Mouse (Mus musculus): Measurements from ENCODE around the gene Gorab. TPM values are rescaled to one million over a fixed set of nuclear protein-coding genes. Genes with fewer than 3 reads are reported as not detected.

Gene Gorab
- polyA plus RNA-seq, 1 experiment from 2014 or later: 21.6 TPM

GRCm38 (mm10) chr1:163355626-163356156, 47.8 kb downstream of the Gorab start:
- no peak for ATAC-seq (ENCODE audit: borderline replicate concordance, extremely low read depth, low FRiP score, low TSS enrichment)
- H3K36me3 ChIP-seq: no peaks in the 10 kb centered on the region
- no peak overlapping the region for H3K4me3 ChIP-seq
- no peaks in the 10 kb centered on the region for H3K27me3 ChIP-seq
- no peak overlapping the region for H3K4me2 ChIP-seq
- H3K27ac ChIP-seq: no peak overlapping the region
- H3K4me1 ChIP-seq: peaks cover 8% of the 10 kb centered on the region; the same call in 1 of the 2 replicates
- H3K9ac ChIP-seq: no peak overlapping the region
- 21% methylated on average over 3 of the region's 3 CpGs for WGBS
- H3K9me3 ChIP-seq: no peaks in the 10 kb centered on the region

- no peak for ATAC-seq (ENCODE audit: borderline replicate concordance, extremely low read depth, low FRiP score, low TSS enrichment)
- Histone ChIP-seq H3K9me3 (no peaks in the 10 kb centered on the region), H3K27me3 (no peaks in the 10 kb centered on the region), H3K9ac (no peak overlapping the region), H3K4me3 (no peak overlapping the region), H3K36me3 (no peaks in the 10 kb centered on the region), H3K4me2 (no peak overlapping the region), H3K27ac (no peak overlapping the region), H3K4me1 (no peaks in the 10 kb centered on the region)
- 59% methylated on average over 3 of the region's 3 CpGs for WGBS
Measured at GRCm38 (mm10) chr1:163350988-163351387, 52.5 kb downstream of the Gorab start.

- H3K9me3 ChIP-seq: no peaks in the 10 kb centered on the region
- no peaks in the 10 kb centered on the region for H3K27me3 ChIP-seq
- no peak overlapping the region for H3K4me3 ChIP-seq
- no peaks in the 10 kb centered on the region for H3K4me1 ChIP-seq
- no peak overlapping the region for H3K9ac ChIP-seq
- H3K4me2 ChIP-seq: no peak overlapping the region
- no peak for ATAC-seq (ENCODE audit: borderline replicate concordance, extremely low read depth, low FRiP score, low TSS enrichment)
- H3K27ac ChIP-seq: no peak overlapping the region
- H3K36me3 ChIP-seq: no peaks in the 10 kb centered on the region
- WGBS: 74% methylated on average over 5 of the region's 5 CpGs
Measured at GRCm38 (mm10) chr1:163345541-163345940, 57.9 kb downstream of the Gorab start.

GRCm38 (mm10) chr1:163344931-163345330, 58.5 kb downstream of the Gorab start:
- no peak for ATAC-seq (ENCODE audit: borderline replicate concordance, extremely low read depth, low FRiP score, low TSS enrichment)

GRCm38 (mm10) chr1:163339219-163339561, 64.3 kb downstream of the Gorab start:
- Histone ChIP-seq H3K4me3 (no peak overlapping the region), H3K27ac (no peak overlapping the region), H3K9ac (no peak overlapping the region), H3K36me3 (no peaks in the 10 kb centered on the region), H3K9me3 (no peaks in the 10 kb centered on the region), H3K27me3 (no peaks in the 10 kb centered on the region), H3K4me1 (no peaks in the 10 kb centered on the region), H3K4me2 (no peak overlapping the region)
- 51% methylated on average over 3 of the region's 3 CpGs for WGBS
- no peak for ATAC-seq (ENCODE audit: borderline replicate concordance, extremely low read depth, low FRiP score, low TSS enrichment)

More at GRCm38 (mm10) chr1:163344931-163345330, 58.5 kb downstream of the Gorab start:
- H3K36me3 ChIP-seq: no peaks in the 10 kb centered on the region
- H3K27me3 ChIP-seq: no peaks in the 10 kb centered on the region
- no peak overlapping the region for H3K4me2 ChIP-seq
- no peaks in the 10 kb centered on the region for H3K9me3 ChIP-seq
- H3K4me1 ChIP-seq: no peaks in the 10 kb centered on the region
- whole genome bisulfite sequencing: 41% methylated on average over 1 of the region's 1 CpGs
- H3K9ac ChIP-seq: no peak overlapping the region
- H3K4me3 ChIP-seq: no peak overlapping the region
- no peak overlapping the region for H3K27ac ChIP-seq

- Histone ChIP-seq H3K9me3 (no peaks in the 10 kb centered on the region), H3K4me3 (no peak overlapping the region), H3K27ac (no peak overlapping the region), H3K36me3 (no peaks in the 10 kb centered on the region), H3K9ac (no peak overlapping the region), H3K4me2 (no peak overlapping the region), H3K4me1 (no peaks in the 10 kb centered on the region), H3K27me3 (no peaks in the 10 kb centered on the region)
- ATAC-seq (ENCODE audit: borderline replicate concordance, extremely low read depth, low FRiP score, low TSS enrichment): no peak
- 60% methylated on average over 7 of the region's 7 CpGs for WGBS
Measured at GRCm38 (mm10) chr1:163338525-163339218, 64.8 kb downstream of the Gorab start.

GRCm38 (mm10) chr1:163337821-163338220, 65.6 kb downstream of the Gorab start:
- WGBS: 79% methylated on average over 2 of the region's 2 CpGs

More at GRCm38 (mm10) chr1:163337821-163338220, 65.6 kb downstream of the Gorab start:
- H3K27ac ChIP-seq: no peak overlapping the region
- no peak overlapping the region for H3K4me2 ChIP-seq
- no peaks in the 10 kb centered on the region for H3K27me3 ChIP-seq
- no peak overlapping the region for H3K4me3 ChIP-seq
- H3K36me3 ChIP-seq: no peaks in the 10 kb centered on the region
- H3K9me3 ChIP-seq: no peaks in the 10 kb centered on the region
- no peak for ATAC-seq (ENCODE audit: borderline replicate concordance, extremely low read depth, low FRiP score, low TSS enrichment)
- H3K4me1 ChIP-seq: no peaks in the 10 kb centered on the region
- H3K9ac ChIP-seq: no peak overlapping the region

Other genes starting within 250 kb of the Gorab start
- 10.6 and 11.5 TPM in 2 replicates for gene Prrx1, start 90.0 kb downstream of the Gorab start, polyA plus RNA-seq (2015; fragmentation: Nextera tagmentation; extraction: Ambion mirVana)